Mouse (Mus musculus) c-Kit-positive CD71-negative TER-119-negative erythroid progenitor cells, embryonic 14.5 days (primary cell): ENCODE measurements around the gene Gpr157.

ENCODE experiments used
- DNase-seq: peaks from one replicate; pipeline ENCODE4 v3.0.0-alpha.2; 2013; ENCODE audit warnings: low read depth

Gpr157 gene

GRCm38 (mm10) chr4:150110373-150110772 is 23.2 kb downstream of the Gpr157 start:
- DNase-seq, result no peak

- DNase-seq, result peak; percentile 46
Measured at GRCm38 (mm10) chr4:150112867-150113266, 25.7 kb downstream of the Gpr157 start.

- no peak for DNase-seq
Measured at GRCm38 (mm10) chr4:150114505-150115061, 27.4 kb downstream of the Gpr157 start.

GRCm38 (mm10) chr4:150117311-150117710 is 30.1 kb downstream of the Gpr157 start:
- DNase-seq, result no peak

GRCm38 (mm10) chr4:150118163-150118562 is 31.0 kb downstream of the Gpr157 start:
- no peak for DNase-seq

- DNase-seq, result no peak
Measured at GRCm38 (mm10) chr4:150119055-150119454, 31.9 kb downstream of the Gpr157 start, which contains the start of gene Slc2a5. Gene Slc2a5, plus strand, starts transcription at chr4:150119283.

GRCm38 (mm10) chr4:150119640-150120039 is 32.5 kb downstream of the Gpr157 start:
- no peak for DNase-seq

GRCm38 (mm10) chr4:150120173-150120833 is 33.1 kb downstream of the Gpr157 start:
- no peak for DNase-seq

GRCm38 (mm10) chr4:150121430-150121829 is 34.3 kb downstream of the Gpr157 start:
- no peak for DNase-seq

- DNase-seq, result no peak
Measured at GRCm38 (mm10) chr4:150122476-150122875, 35.3 kb downstream of the Gpr157 start.

- no peak for DNase-seq
Measured at GRCm38 (mm10) chr4:150126373-150126772, 39.2 kb downstream of the Gpr157 start.

- DNase-seq, result no peak
Measured at GRCm38 (mm10) chr4:150127894-150128293, 40.7 kb downstream of the Gpr157 start.

- no peak for DNase-seq
Measured at GRCm38 (mm10) chr4:150128571-150128970, 41.4 kb downstream of the Gpr157 start.

- DNase-seq, result no peak
Measured at GRCm38 (mm10) chr4:150130661-150131060, 43.5 kb downstream of the Gpr157 start.

GRCm38 (mm10) chr4:150132692-150133271 is 45.6 kb downstream of the Gpr157 start:
- no peak for DNase-seq

GRCm38 (mm10) chr4:150135254-150135653 is 48.1 kb downstream of the Gpr157 start:
- no peak for DNase-seq

- DNase-seq, result peak; percentile 58
Measured at GRCm38 (mm10) chr4:150136693-150137092, 49.5 kb downstream of the Gpr157 start.

GRCm38 (mm10) chr4:150137368-150138083 is 50.4 kb downstream of the Gpr157 start:
- DNase-seq, result no peak

GRCm38 (mm10) chr4:150138084-150138543 is 50.9 kb downstream of the Gpr157 start:
- peak; percentile 89 for DNase-seq

- no peak for DNase-seq
Measured at GRCm38 (mm10) chr4:150139090-150139489, 51.9 kb downstream of the Gpr157 start.

- no peak for DNase-seq
Measured at GRCm38 (mm10) chr4:150140346-150140745, 53.2 kb downstream of the Gpr157 start.

GRCm38 (mm10) chr4:150144242-150144641 is 57.1 kb downstream of the Gpr157 start:
- no peak for DNase-seq

- no peak for DNase-seq
Measured at GRCm38 (mm10) chr4:150146286-150146685, 59.1 kb downstream of the Gpr157 start.
